Mouse (Mus musculus): ENCODE results near the gene Dpp8. TPM values are rescaled to one million over a fixed set of nuclear protein-coding genes. Genes with fewer than 3 reads are reported as not detected.
"Not testable (repeated sequence)": the region's sequence is repeated elsewhere in the genome, so short reads cannot be mapped to it uniquely, and the experiment has no call there.

Gene Dpp8
- polyA plus RNA-seq, 1 experiment = 92.9 TPM

GRCm38 (mm10) chr9:65073555-65073954, 41.3 kb downstream of the Dpp8 start:
- no peaks in the 10 kb centered on the region for H3K4me1 ChIP-seq (ENCODE audit: control insufficient read depth, insufficient read depth, low read length)
- no peak overlapping the region for H3K4me3 ChIP-seq (ENCODE audit: control insufficient read depth, low read depth, low read length)
- H3K36me3 ChIP-seq (ENCODE audit: control insufficient read depth, insufficient read depth, low read length) = peaks cover 3% of the 10 kb centered on the region
- TF ChIP-seq POLR2A (IDR thresholded peaks at IDR 0.05; ENCODE audit: control insufficient read depth, low read depth, low read length) (no peak), CTCF (IDR thresholded peaks at IDR 0.05; ENCODE audit: control insufficient read depth, insufficient read depth, insufficient replicate concordance, low read depth, low read length) (no peak)
- H3K27me3 ChIP-seq (ENCODE audit: control insufficient read depth, insufficient read depth, low read length) = no peaks in the 10 kb centered on the region
- no peak overlapping the region for H3K27ac ChIP-seq (ENCODE audit: control insufficient read depth, insufficient read depth, low read depth, low read length)

- Histone ChIP-seq H3K27ac (ENCODE audit: control insufficient read depth, insufficient read depth, low read depth, low read length) (no peak overlapping the region), H3K27me3 (ENCODE audit: control insufficient read depth, insufficient read depth, low read length) (no peaks in the 10 kb centered on the region), H3K4me1 (ENCODE audit: control insufficient read depth, insufficient read depth, low read length) (no peaks in the 10 kb centered on the region), H3K36me3 (ENCODE audit: control insufficient read depth, insufficient read depth, low read length) (peaks cover 3% of the 10 kb centered on the region), H3K4me3 (ENCODE audit: control insufficient read depth, low read depth, low read length) (no peak overlapping the region)
- no peak for TF ChIP-seq POLR2A (IDR thresholded peaks at IDR 0.05; ENCODE audit: control insufficient read depth, low read depth, low read length)
- TF ChIP-seq CTCF (IDR thresholded peaks at IDR 0.05; ENCODE audit: control insufficient read depth, insufficient read depth, insufficient replicate concordance, low read depth, low read length) = no peak
Measured at GRCm38 (mm10) chr9:65074251-65074650, 42.0 kb downstream of the Dpp8 start.

GRCm38 (mm10) chr9:65074855-65075493, 42.8 kb downstream of the Dpp8 start:
- Histone ChIP-seq H3K36me3 (ENCODE audit: control insufficient read depth, insufficient read depth, low read length) (peaks cover 3% of the 10 kb centered on the region), H3K4me3 (ENCODE audit: control insufficient read depth, low read depth, low read length) (no peak overlapping the region)

GRCm38 (mm10) chr9:65077536-65077935, 45.3 kb downstream of the Dpp8 start:
- no peak overlapping the region for H3K27ac ChIP-seq (ENCODE audit: control insufficient read depth, insufficient read depth, low read depth, low read length)
- TF ChIP-seq CTCF (IDR thresholded peaks at IDR 0.05; ENCODE audit: control insufficient read depth, insufficient read depth, insufficient replicate concordance, low read depth, low read length) (no peak), POLR2A (IDR thresholded peaks at IDR 0.05; ENCODE audit: control insufficient read depth, low read depth, low read length) (no peak)
- H3K36me3 ChIP-seq (ENCODE audit: control insufficient read depth, insufficient read depth, low read length) = peaks cover 3% of the 10 kb centered on the region
- H3K4me3 ChIP-seq (ENCODE audit: control insufficient read depth, low read depth, low read length) = no peak overlapping the region
- H3K4me1 ChIP-seq (ENCODE audit: control insufficient read depth, insufficient read depth, low read length) = no peaks in the 10 kb centered on the region
- no peaks in the 10 kb centered on the region for H3K27me3 ChIP-seq (ENCODE audit: control insufficient read depth, insufficient read depth, low read length)

More at GRCm38 (mm10) chr9:65074855-65075493, 42.8 kb downstream of the Dpp8 start:
- H3K27me3 ChIP-seq (ENCODE audit: control insufficient read depth, insufficient read depth, low read length) = no peaks in the 10 kb centered on the region
- TF ChIP-seq CTCF (IDR thresholded peaks at IDR 0.05; ENCODE audit: control insufficient read depth, insufficient read depth, insufficient replicate concordance, low read depth, low read length) (no peak), POLR2A (IDR thresholded peaks at IDR 0.05; ENCODE audit: control insufficient read depth, low read depth, low read length) (no peak)
- no peaks in the 10 kb centered on the region for H3K4me1 ChIP-seq (ENCODE audit: control insufficient read depth, insufficient read depth, low read length)
- H3K27ac ChIP-seq (ENCODE audit: control insufficient read depth, insufficient read depth, low read depth, low read length) = no peak overlapping the region

- H3K27me3 ChIP-seq (ENCODE audit: control insufficient read depth, insufficient read depth, low read length); H3K4me1 ChIP-seq (ENCODE audit: control insufficient read depth, insufficient read depth, low read length); H3K27ac ChIP-seq (ENCODE audit: control insufficient read depth, insufficient read depth, low read depth, low read length); H3K4me3 ChIP-seq (ENCODE audit: control insufficient read depth, low read depth, low read length); H3K36me3 ChIP-seq (ENCODE audit: control insufficient read depth, insufficient read depth, low read length): not testable (repeated sequence)
Measured at GRCm38 (mm10) chr9:65080141-65080540, 47.9 kb downstream of the Dpp8 start.

GRCm38 (mm10) chr9:65083075-65083765, 51.0 kb downstream of the Dpp8 start:
- H3K4me3 ChIP-seq (ENCODE audit: control insufficient read depth, low read depth, low read length) = no peak overlapping the region
- TF ChIP-seq CTCF (IDR thresholded peaks at IDR 0.05; ENCODE audit: control insufficient read depth, insufficient read depth, insufficient replicate concordance, low read depth, low read length) (no peak), POLR2A (IDR thresholded peaks at IDR 0.05; ENCODE audit: control insufficient read depth, low read depth, low read length) (no peak)
- H3K27ac ChIP-seq (ENCODE audit: control insufficient read depth, insufficient read depth, low read depth, low read length) = no peak overlapping the region
- H3K4me1 ChIP-seq (ENCODE audit: control insufficient read depth, insufficient read depth, low read length) = no peaks in the 10 kb centered on the region; the same call in 1 of the 2 replicates
- H3K27me3 ChIP-seq (ENCODE audit: control insufficient read depth, insufficient read depth, low read length) = no peaks in the 10 kb centered on the region
- peaks cover 1% of the 10 kb centered on the region; the same call in 1 of the 2 replicates for H3K36me3 ChIP-seq (ENCODE audit: control insufficient read depth, insufficient read depth, low read length)

- Histone ChIP-seq H3K36me3 (ENCODE audit: control insufficient read depth, insufficient read depth, low read length) (no peaks in the 10 kb centered on the region), H3K27me3 (ENCODE audit: control insufficient read depth, insufficient read depth, low read length) (no peaks in the 10 kb centered on the region), H3K27ac (ENCODE audit: control insufficient read depth, insufficient read depth, low read depth, low read length) (no peak overlapping the region), H3K4me3 (ENCODE audit: control insufficient read depth, low read depth, low read length) (no peak overlapping the region), H3K4me1 (ENCODE audit: control insufficient read depth, insufficient read depth, low read length) (no peaks in the 10 kb centered on the region; the same call in 1 of the 2 replicates)
- no peak for TF ChIP-seq CTCF (IDR thresholded peaks at IDR 0.05; ENCODE audit: control insufficient read depth, insufficient read depth, insufficient replicate concordance, low read depth, low read length)
- TF ChIP-seq POLR2A (IDR thresholded peaks at IDR 0.05; ENCODE audit: control insufficient read depth, low read depth, low read length) = no peak
Measured at GRCm38 (mm10) chr9:65084198-65084807, 52.1 kb downstream of the Dpp8 start.

Measured in testis, adult 2 months (tissue).